Mouse (Mus musculus) thymus, adult 2 months (tissue): ENCODE data around the gene Tmem182.

Source experiments
- CTCF ChIP-seq: fragments of 200-500 bp; IDR thresholded peaks from 2 replicates; pipeline ENCODE4 v1.5.1; 2012; ENCODE audit warnings: mild to moderate bottlenecking, control low read depth, low read length, moderate library complexity, borderline replicate concordance; ENCODE audit not compliant: control insufficient read depth, poor library complexity, insufficient read depth; ENCODE audit errors: extremely low read depth
- POLR2A ChIP-seq: fragments of 200-500 bp; IDR thresholded peaks from 2 replicates; pipeline ENCODE4 v1.6.1; 2012; ENCODE audit warnings: mild to moderate bottlenecking, low read length, control low read depth, moderate library complexity; ENCODE audit not compliant: control insufficient read depth, poor library complexity, insufficient read depth; ENCODE audit errors: extremely low read depth

- TF ChIP-seq CTCF (no peak), POLR2A (no peak)
These were observed 73.7 kb downstream of the Tmem182 start for GRCm38 (mm10) chr1:40879051-40879450.
